Mouse (Mus musculus): ENCODE results near the gene Pde3a. TPM values are rescaled to one million over a fixed set of nuclear protein-coding genes. Genes with fewer than 3 reads are reported as not detected.

The Pde3a gene
- polyA plus RNA-seq, 1 experiment from 2014 or later: 2.9 TPM

DNA sequence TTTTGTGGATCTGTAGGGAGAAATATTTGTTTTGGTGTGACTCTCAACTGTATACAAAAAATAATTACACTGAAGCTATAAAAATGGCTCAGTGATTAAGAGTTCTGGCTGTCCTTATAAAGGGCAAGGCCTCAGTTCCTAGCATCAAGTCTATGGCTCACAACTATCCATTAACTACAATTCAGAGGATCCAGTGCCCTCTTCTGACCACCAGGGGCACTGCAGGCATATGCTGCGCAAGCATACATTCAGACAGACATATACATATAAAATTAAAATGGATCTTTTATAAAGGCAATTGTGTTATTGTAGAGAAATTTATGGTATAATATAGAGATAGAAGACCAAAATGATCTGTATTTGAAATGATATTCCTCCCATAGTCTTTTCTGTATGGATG lies 181.1 kb downstream of the Pde3a start:
- Histone ChIP-seq H3K9ac (no peak overlapping the region), H3K4me3 (no peak overlapping the region), H3K4me1 (no peaks in the 10 kb centered on the region), H3K4me2 (no peak overlapping the region), H3K27ac (no peak overlapping the region), H3K36me3 (no peaks in the 10 kb centered on the region), H3K9me3 (replicated peaks) (no peaks in the 10 kb centered on the region), H3K27me3 (replicated peaks) (no peaks in the 10 kb centered on the region)
- WGBS (ENCODE audit: insufficient replicate concordance): 75% methylated on average over 1 of the region's 1 CpGs
- no peak for ATAC-seq

- no peaks in the 10 kb centered on the region for H3K27me3 ChIP-seq (replicated peaks)
- H3K9me3 ChIP-seq (replicated peaks): no peaks in the 10 kb centered on the region
- H3K4me3 ChIP-seq: no peak overlapping the region
- H3K36me3 ChIP-seq: no peaks in the 10 kb centered on the region
- H3K27ac ChIP-seq: no peak overlapping the region
- H3K4me1 ChIP-seq: no peaks in the 10 kb centered on the region
- WGBS (ENCODE audit: insufficient replicate concordance): 74% methylated on average over 13 of the region's 13 CpGs
- ATAC-seq: no peak
- H3K9ac ChIP-seq: no peak overlapping the region
- no peak overlapping the region for H3K4me2 ChIP-seq
Observed at GRCm38 (mm10) chr6:141432271-141432974, 183.4 kb downstream of the Pde3a start.

DNA sequence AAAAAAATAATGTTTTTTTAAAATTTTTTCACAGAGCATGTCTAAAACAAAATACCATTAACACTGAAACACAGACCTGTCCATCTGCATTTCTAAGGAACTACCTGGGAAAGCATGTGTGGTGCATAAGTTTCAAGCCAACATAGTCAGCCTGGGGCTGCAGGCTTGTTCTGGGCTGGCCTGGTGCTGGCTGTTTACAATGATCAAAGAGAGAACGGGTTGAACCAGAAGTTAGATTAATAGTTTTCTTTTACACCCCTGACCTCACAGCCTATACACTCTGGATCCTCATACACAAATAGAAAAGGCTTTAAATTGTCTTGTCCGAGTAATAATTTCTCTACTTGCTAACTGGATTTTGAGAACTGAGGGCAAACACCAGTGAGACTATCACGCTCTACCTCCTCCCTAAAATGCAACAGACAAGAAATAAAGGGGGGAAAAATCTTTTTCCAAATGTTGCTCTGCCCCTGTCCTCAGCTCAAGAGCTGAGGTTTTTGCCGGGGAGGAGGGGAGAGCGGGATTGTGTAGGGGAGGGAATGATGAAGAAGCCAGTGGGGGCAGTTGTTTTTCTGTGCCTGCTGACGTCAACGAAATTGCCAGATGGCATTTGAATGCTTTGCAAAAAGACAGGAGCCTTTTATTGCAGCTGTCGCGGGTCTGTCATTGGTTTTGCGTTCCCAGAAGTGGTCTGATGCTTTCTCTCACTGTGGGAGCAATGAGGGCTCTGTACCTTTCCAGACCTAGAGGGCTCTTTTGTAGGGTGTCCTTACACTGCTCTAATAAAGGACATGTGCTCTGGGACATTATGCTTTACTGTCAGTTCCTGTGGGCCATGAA lies 185.1 kb downstream of the Pde3a start:
- Histone ChIP-seq H3K4me2 (no peak overlapping the region), H3K4me1 (no peaks in the 10 kb centered on the region), H3K9me3 (replicated peaks) (no peaks in the 10 kb centered on the region), H3K27me3 (replicated peaks) (no peaks in the 10 kb centered on the region), H3K36me3 (no peaks in the 10 kb centered on the region), H3K9ac (no peak overlapping the region), H3K4me3 (no peak overlapping the region), H3K27ac (no peak overlapping the region)
- ATAC-seq: no peak
- WGBS (ENCODE audit: insufficient replicate concordance): 52% methylated on average over 10 of the region's 10 CpGs

DNA sequence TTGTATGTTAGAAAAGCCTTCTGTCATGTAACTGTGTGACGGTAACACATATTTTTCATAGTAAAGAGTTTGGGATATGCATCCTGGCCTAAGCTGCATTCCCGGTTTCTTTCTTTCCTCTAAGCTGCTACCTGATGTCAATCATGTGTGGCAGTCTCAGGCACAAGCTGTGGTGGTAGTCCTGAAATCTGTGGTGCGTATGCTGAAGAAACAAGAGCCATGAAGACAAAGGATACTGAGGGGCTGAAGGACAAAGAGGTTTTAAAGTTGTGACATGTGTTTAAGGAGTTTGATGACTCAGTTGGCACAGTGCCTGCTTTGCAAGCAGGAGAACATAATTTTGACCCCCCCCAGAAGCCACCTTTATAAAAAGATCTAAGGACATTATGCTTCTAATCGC lies 186.1 kb downstream of the Pde3a start:
- Histone ChIP-seq H3K4me3 (no peak overlapping the region), H3K36me3 (no peaks in the 10 kb centered on the region), H3K4me1 (no peaks in the 10 kb centered on the region), H3K27me3 (replicated peaks) (no peaks in the 10 kb centered on the region), H3K4me2 (no peak overlapping the region), H3K27ac (no peak overlapping the region), H3K9me3 (replicated peaks) (no peaks in the 10 kb centered on the region), H3K9ac (no peak overlapping the region)
- no peak for ATAC-seq
- WGBS (ENCODE audit: insufficient replicate concordance): 76% methylated on average over 4 of the region's 4 CpGs

GRCm38 (mm10) chr6:141439965-141440364 lies 190.9 kb downstream of the Pde3a start:
- Histone ChIP-seq H3K4me1 (no peaks in the 10 kb centered on the region), H3K27ac (no peak overlapping the region), H3K9ac (no peak overlapping the region), H3K4me2 (no peak overlapping the region), H3K27me3 (replicated peaks) (no peaks in the 10 kb centered on the region), H3K36me3 (no peaks in the 10 kb centered on the region), H3K9me3 (replicated peaks) (no peaks in the 10 kb centered on the region), H3K4me3 (no peak overlapping the region)
- ATAC-seq: no peak
- 48% methylated on average over 3 of the region's 3 CpGs for WGBS (ENCODE audit: insufficient replicate concordance)

- Histone ChIP-seq H3K27me3 (replicated peaks) (no peaks in the 10 kb centered on the region), H3K36me3 (no peaks in the 10 kb centered on the region), H3K9me3 (replicated peaks) (no peaks in the 10 kb centered on the region), H3K4me1 (no peaks in the 10 kb centered on the region), H3K4me2 (no peak overlapping the region), H3K4me3 (no peak overlapping the region), H3K27ac (no peak overlapping the region), H3K9ac (no peak overlapping the region)
- 14% methylated on average over 3 of the region's 3 CpGs for WGBS (ENCODE audit: insufficient replicate concordance)
- ATAC-seq: no peak
Observed at GRCm38 (mm10) chr6:141447547-141447946, 198.5 kb downstream of the Pde3a start.

DNA sequence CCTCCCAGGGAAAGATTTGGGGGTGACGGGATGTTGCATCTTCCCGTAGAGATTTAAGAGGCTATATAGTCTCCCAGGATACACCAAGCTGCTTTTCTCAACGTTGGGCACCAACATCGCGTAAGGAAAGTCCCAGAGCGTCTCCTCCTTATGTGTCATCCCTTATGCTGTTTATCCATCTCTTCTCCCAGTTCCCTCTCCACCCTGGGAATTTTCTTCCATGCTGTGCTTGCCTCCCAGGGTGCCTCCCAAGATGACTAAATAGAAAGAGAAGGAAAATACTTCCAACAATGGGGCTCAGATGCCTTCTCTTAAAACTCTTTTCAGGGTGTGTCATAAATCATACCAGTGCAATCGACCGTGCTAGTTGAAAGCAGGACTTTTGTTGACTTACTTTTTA lies 199.8 kb downstream of the Pde3a start:
- no peak overlapping the region for H3K4me3 ChIP-seq
- no peak overlapping the region for H3K4me2 ChIP-seq
- no peak overlapping the region for H3K27ac ChIP-seq
- H3K9me3 ChIP-seq (replicated peaks): no peaks in the 10 kb centered on the region
- H3K9ac ChIP-seq: no peak overlapping the region
- no peaks in the 10 kb centered on the region for H3K4me1 ChIP-seq
- H3K27me3 ChIP-seq (replicated peaks): no peaks in the 10 kb centered on the region
- no peak for ATAC-seq
- WGBS (ENCODE audit: insufficient replicate concordance): 71% methylated on average over 8 of the region's 8 CpGs
- no peaks in the 10 kb centered on the region for H3K36me3 ChIP-seq

GRCm38 (mm10) chr6:141455335-141455734 lies 206.3 kb downstream of the Pde3a start:
- no peaks in the 10 kb centered on the region for H3K9me3 ChIP-seq (replicated peaks)
- no peak for ATAC-seq

DNA sequence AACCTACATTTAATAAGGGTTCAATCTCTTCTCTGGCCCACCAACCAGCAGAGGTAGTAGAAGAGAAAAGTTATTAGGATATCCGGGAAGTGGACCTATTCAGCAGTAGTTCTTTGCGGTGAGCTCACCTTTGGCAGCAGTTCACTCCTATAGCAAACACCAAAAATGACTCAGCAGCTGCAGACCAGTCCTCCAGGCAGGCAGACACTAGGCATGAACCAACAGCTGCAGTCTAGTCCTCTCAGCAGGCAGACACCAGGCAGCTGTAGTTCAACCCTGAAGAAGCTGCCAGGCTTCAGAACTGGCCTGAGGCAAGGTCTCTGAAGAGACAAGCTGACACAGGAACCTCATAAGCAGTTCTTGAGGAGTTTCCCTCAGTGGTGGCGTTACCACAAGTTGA lies 207.5 kb downstream of the Pde3a start:
- no peaks in the 10 kb centered on the region for H3K36me3 ChIP-seq

More at GRCm38 (mm10) chr6:141455335-141455734, 206.3 kb downstream of the Pde3a start:
- Histone ChIP-seq H3K27ac (no peak overlapping the region), H3K4me1 (no peaks in the 10 kb centered on the region), H3K9ac (no peak overlapping the region), H3K4me3 (no peak overlapping the region), H3K4me2 (no peak overlapping the region), H3K36me3 (no peaks in the 10 kb centered on the region), H3K27me3 (replicated peaks) (no peaks in the 10 kb centered on the region)
- 65% methylated on average over 5 of the region's 5 CpGs for WGBS (ENCODE audit: insufficient replicate concordance)

DNA sequence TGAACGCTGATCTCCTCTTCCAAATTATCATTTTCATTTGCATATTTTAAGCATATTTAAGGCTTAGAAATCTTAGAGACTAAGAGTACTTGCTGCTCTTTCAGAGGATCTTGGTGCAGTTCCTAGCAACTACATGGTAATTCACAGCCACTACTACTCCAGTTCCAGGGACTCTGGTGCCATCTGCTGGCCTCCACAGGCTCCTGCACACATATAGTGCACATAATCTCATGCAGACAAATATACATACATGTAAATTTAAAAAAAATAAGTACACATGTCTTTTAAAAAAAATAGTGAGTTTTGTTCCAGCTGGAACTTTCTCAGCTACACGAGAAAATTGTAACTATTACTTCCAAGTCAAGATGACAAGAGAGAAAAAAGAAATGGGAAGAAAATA lies 221.2 kb downstream of the Pde3a start:
- 58% methylated on average over 2 of the region's 2 CpGs for WGBS (ENCODE audit: insufficient replicate concordance)
- Histone ChIP-seq H3K9ac (no peak overlapping the region), H3K4me2 (no peak overlapping the region), H3K36me3 (no peaks in the 10 kb centered on the region), H3K4me1 (no peaks in the 10 kb centered on the region), H3K4me3 (no peak overlapping the region), H3K27ac (no peak overlapping the region), H3K9me3 (replicated peaks) (peaks cover 6% of the 10 kb centered on the region), H3K27me3 (replicated peaks) (no peaks in the 10 kb centered on the region)
- ATAC-seq: no peak

More for the DNA sequence above, 207.5 kb downstream of the Pde3a start:
- H3K27ac ChIP-seq: no peak overlapping the region
- H3K4me3 ChIP-seq: no peak overlapping the region
- no peaks in the 10 kb centered on the region for H3K4me1 ChIP-seq
- ATAC-seq: no peak
- H3K4me2 ChIP-seq: no peak overlapping the region
- H3K9me3 ChIP-seq (replicated peaks): no peaks in the 10 kb centered on the region
- 66% methylated on average over 3 of the region's 3 CpGs for WGBS (ENCODE audit: insufficient replicate concordance)
- no peaks in the 10 kb centered on the region for H3K27me3 ChIP-seq (replicated peaks)
- H3K9ac ChIP-seq: no peak overlapping the region

DNA sequence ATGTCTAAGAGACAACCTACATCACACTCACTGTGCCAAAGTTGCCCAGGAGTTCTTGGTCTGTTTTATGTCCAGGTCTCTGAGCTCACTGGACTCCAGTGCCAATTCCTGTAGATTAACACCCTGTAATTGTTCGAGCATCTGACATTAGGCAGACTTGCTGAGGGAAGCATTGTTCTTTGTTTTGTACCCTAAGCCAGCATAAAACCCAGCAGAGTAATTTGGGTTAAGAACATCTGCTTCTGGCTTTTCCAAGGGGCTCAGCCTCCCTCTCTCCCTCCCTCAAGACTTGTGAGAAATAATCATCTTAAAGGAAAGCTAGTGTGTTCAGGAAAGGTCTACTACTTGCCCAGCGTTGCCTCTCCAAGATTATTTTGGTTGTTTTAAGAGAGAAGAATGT lies 225.2 kb downstream of the Pde3a start:
- Histone ChIP-seq H3K27ac (no peak overlapping the region), H3K4me1 (no peaks in the 10 kb centered on the region), H3K27me3 (replicated peaks) (no peaks in the 10 kb centered on the region), H3K4me3 (no peak overlapping the region), H3K36me3 (no peaks in the 10 kb centered on the region), H3K9ac (no peak overlapping the region), H3K4me2 (no peak overlapping the region), H3K9me3 (replicated peaks) (peaks cover 6% of the 10 kb centered on the region)
- WGBS (ENCODE audit: insufficient replicate concordance): 65% methylated on average over 2 of the region's 2 CpGs
- ATAC-seq: no peak

DNA sequence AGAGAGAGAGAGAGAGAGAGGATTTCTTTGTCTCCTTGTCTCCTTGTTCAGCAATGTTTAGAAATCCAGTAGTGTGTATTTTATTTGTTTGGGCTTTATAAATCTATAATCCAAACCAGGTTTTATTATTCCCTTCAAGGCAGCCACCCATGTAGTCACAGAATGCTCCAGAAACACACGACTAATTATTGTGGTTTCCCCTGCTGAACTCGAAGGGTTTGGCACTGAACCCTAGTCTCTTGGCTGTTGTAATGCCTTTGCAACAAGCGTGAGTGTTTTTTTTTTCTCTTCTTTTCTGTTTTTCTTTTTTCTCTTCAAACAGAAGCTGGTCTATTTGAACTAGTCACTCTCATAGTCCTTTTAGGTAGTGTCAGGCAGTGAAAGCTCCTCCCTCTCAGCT lies 225.6 kb downstream of the Pde3a start:
- Histone ChIP-seq H3K9ac (no peak overlapping the region), H3K27ac (no peak overlapping the region), H3K9me3 (replicated peaks) (peaks cover 6% of the 10 kb centered on the region), H3K4me3 (no peak overlapping the region), H3K27me3 (replicated peaks) (no peaks in the 10 kb centered on the region), H3K4me2 (no peak overlapping the region), H3K36me3 (no peaks in the 10 kb centered on the region), H3K4me1 (no peaks in the 10 kb centered on the region)
- 56% methylated on average over 3 of the region's 3 CpGs for WGBS (ENCODE audit: insufficient replicate concordance)
- no peak for ATAC-seq

All from liver, embryonic 12.5 days (tissue).